Mouse (Mus musculus) neutrophil, adult 65 days (primary cell): Measurements from ENCODE around the gene Nxpe5. TPM values are rescaled to one million over a fixed set of nuclear protein-coding genes. Genes with fewer than 3 reads are reported as not detected.

ENCODE experiments used
- total RNA-seq: library from RNA; stranded (reverse); gene quantifications from 2 replicates; pipeline ENCODE4 v1.2.4, GENCODE M21; 2023

Nxpe5 gene
- 0.35 and 0.39 TPM in 2 replicates for total RNA-seq

GRCm38 (mm10) chr5:138225700-138226099, at the start of gene Nxpe5:
TSS of gene Nxpe5 (plus strand) at chr5:138225898.

GRCm38 (mm10) chr5:138186950-138187638, 38.6 kb upstream of the Nxpe5 start, which contains the start of the genes Taf6 and Cnpy4:
TSS of gene Taf6 (minus strand) at chr5:138187451.
TSS of gene Cnpy4 (plus strand) at chr5:138187485.

GRCm38 (mm10) chr5:138193771-138194727, 31.6 kb upstream of the Nxpe5 start, which contains the start of gene Mblac1:
TSS of gene Mblac1 (plus strand) at chr5:138194314.

GRCm38 (mm10) chr5:138255353-138256093, 29.8 kb downstream of the Nxpe5 start, which contains the start of gene Lamtor4:
TSS of gene Lamtor4 (plus strand) at chr5:138255482.

GRCm38 (mm10) chr5:138263260-138264206, 37.8 kb downstream of the Nxpe5 start, which contains the start of gene BC037034:
TSS of gene BC037034 (minus strand) at chr5:138264033.

GRCm38 (mm10) chr5:138272409-138272923, 46.8 kb downstream of the Nxpe5 start, which contains the start of gene Gal3st4:
TSS of gene Gal3st4 (minus strand) at chr5:138272840.

GRCm38 (mm10) chr5:138279585-138280424, 54.1 kb downstream of the Nxpe5 start, which contains the start of the genes Gm43720, Gpc2 and Stag3:
TSS of gene Gm43720 (minus strand) at chr5:138279958.
TSS of gene Gpc2 (minus strand) at chr5:138280005.
TSS of gene Stag3 (plus strand) at chr5:138280240.

Other genes starting within 250 kb of the Nxpe5 start
- 0.88 and 0.92 TPM in 2 replicates for gene Azgp1, start 244.4 kb upstream of the Nxpe5 start, total RNA-seq
- gene Smok3a, start 204.6 kb upstream of the Nxpe5 start, total RNA-seq = not detected in 2 replicates
- not detected in 2 replicates for gene Smok3b, start 204.5 kb upstream of the Nxpe5 start, total RNA-seq
- gene Smok3c, start 172.7 kb upstream of the Nxpe5 start, total RNA-seq = not detected in 2 replicates
- 8.6 and 9.6 TPM in 2 replicates for gene Zkscan1, start 140.8 kb upstream of the Nxpe5 start, total RNA-seq
- gene Zscan21, start 109.0 kb upstream of the Nxpe5 start, total RNA-seq = 4.9 and 5.4 TPM in 2 replicates
- 0.98 and 1.2 TPM in 2 replicates for gene Zfp113, start 70.2 kb upstream of the Nxpe5 start, total RNA-seq
- 31.1 and 37.3 TPM in 2 replicates for gene Cops6, start 64.8 kb upstream of the Nxpe5 start, total RNA-seq
- gene Ap4m1, start 53.9 kb upstream of the Nxpe5 start, total RNA-seq = 19.7 and 22.1 TPM in 2 replicates
- gene Mcm7, start 53.5 kb upstream of the Nxpe5 start, total RNA-seq = 103 and 141 TPM in 2 replicates
- gene Taf6, start 38.4 kb upstream of the Nxpe5 start, total RNA-seq = 15.3 and 16.8 TPM in 2 replicates
- gene Cnpy4, start 38.4 kb upstream of the Nxpe5 start, total RNA-seq = 9.6 and 13.9 TPM in 2 replicates
- gene Mblac1, start 31.6 kb upstream of the Nxpe5 start, total RNA-seq = 3.1 and 3.2 TPM in 2 replicates
- 160 and 171 TPM in 2 replicates for gene Lamtor4, start 29.6 kb downstream of the Nxpe5 start, total RNA-seq
- gene BC037034, start 38.1 kb downstream of the Nxpe5 start, total RNA-seq = 127 and 132 TPM in 2 replicates
- not detected in 2 replicates for gene Gal3st4, start 46.9 kb downstream of the Nxpe5 start, total RNA-seq
- not detected in 2 replicates for gene Gm43720, start 54.1 kb downstream of the Nxpe5 start, total RNA-seq
- 2.3 and 4.3 TPM in 2 replicates for gene Gpc2, start 54.1 kb downstream of the Nxpe5 start, total RNA-seq
- gene Stag3, start 54.3 kb downstream of the Nxpe5 start, total RNA-seq = 1.4 and 2.2 TPM in 2 replicates
- gene Pvrig, start 116.1 kb downstream of the Nxpe5 start, total RNA-seq = 1.5 and 2.1 TPM in 2 replicates
- gene Zfp157, start 215.6 kb downstream of the Nxpe5 start, total RNA-seq = 11.7 and 14.1 TPM in 2 replicates